Mouse (Mus musculus) lung, adult 2 months (tissue): ENCODE results near the gene Mob3b.

Source experiments
- CTCF ChIP-seq: fragments of 200-500 bp; IDR thresholded peaks from 2 replicates; pipeline ENCODE4 v1.5.1; 2011; ENCODE audit warnings: mild to moderate bottlenecking, low read length, control low read depth; ENCODE audit not compliant: insufficient read depth
- POLR2A ChIP-seq: fragments of 200-500 bp; IDR thresholded peaks from 2 replicates; pipeline ENCODE4 v1.6.1; 2011; ENCODE audit warnings: low read depth, mild to moderate bottlenecking, control low read depth, low read length, borderline replicate concordance; ENCODE audit errors: extremely low read depth

DNA sequence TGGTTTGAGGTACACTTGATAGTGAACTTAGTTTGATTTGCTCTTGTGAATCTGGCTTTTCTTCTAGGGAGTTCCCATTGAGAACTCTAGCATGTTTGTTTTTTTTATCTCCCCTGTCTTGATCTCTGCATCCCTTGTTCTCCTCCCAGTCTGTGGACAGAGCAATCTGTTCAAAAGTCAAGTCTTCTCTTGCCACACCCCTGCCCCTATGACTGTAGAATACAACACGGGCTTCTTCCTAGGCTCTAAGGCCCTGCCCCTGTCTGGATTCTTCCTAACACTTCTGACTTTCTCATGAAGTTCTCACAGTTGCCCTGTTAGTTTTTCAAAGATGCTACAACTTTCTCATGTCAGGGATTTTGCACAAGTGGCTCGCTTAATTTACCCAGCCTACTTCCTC, 102.9 kb downstream of the Mob3b start:
- no peak for TF ChIP-seq POLR2A
- no peak for TF ChIP-seq CTCF
